Mouse (Mus musculus): ENCODE data around the gene Fam19a2.
A peak's percentile ranks its signal among the peaks of the same experiment; 100 is the strongest.

Fam19a2 gene

DNA sequence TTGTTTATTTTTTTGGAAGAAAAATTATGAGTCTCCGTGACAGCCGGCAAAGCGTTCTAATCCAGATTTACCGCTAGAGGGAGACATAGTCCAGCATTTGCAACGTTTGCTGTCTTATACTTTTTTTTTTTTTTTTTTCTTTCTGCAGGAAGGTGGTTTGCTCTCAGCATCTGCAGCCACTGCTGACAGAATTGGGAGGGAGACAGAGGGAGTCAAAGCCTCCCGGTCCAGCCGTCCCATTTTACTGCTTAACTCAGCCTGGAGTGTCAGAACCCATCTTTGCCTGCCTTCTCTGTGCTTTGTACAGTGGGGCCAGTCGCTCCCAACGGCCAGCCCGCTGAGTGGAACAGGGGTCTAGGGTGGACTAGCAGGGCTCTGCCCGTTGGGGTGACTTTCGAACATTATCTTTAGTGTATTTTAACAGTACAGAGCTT lies at the start of gene Fam19a2:
Fam19a2 (plus strand) TSS at position 121 of the 434 bp plus-strand sequence.
- peak; percentile 75 for DNase-seq (ENCODE audit: low read depth)

DNA sequence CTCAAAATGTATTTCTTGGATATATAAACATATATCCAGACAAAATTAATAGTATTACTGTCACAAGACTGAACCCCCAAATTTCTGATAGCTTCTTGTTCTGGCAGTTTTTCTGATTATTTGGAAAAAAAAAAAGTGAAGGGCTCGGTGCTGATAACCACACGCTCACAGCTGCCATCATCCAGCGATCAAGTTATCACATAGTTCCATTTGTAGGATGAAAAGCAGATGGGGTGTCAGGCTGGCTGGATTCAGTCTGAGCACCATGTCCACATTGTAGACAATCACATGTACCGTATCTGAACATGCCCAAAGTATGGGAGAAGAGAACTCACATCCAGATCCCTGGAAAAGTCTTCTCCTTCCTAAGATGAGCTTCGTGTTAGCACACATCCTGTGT lies 41.0 kb upstream of the Fam19a2 start:
- no peak for DNase-seq (ENCODE audit: low read depth)

DNA sequence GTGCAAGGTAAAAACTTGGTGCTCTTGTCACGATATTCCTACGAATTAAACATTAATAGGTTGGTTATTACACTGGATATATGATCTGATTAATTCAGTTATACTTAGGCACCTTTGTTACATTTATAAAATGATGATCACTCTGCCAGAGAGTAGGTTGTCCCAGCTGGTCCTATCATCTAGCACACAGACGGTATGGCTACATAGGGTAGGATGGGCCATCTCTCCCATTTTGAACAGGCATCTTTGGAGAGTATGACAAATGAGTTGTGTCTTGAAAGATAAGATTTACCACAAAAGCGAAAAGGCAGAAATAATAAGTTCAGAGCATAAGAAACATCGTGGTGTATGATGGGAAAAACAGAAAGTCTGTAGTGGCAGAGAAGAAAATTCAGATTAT lies 34.4 kb upstream of the Fam19a2 start:
- DNase-seq (ENCODE audit: low read depth) = no peak

DNA sequence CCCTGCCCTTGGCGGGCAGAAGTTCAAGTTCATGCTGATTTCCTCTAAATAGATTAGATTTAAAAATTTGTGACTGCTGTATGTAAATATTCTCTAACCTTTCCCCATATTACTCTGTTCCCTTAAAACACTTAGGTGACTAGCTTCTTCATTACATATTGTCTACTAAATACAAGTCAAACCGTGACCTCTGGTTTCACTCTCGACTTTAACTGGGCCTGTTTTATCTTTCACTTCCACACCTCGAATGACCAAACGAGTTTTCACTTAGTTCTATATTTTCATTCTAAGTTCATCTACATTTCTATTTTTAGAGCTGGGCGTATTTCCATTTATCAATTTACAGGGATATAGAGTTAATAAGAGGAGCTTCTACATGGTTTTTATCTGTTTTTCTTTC lies 15.7 kb upstream of the Fam19a2 start:
- no peak for DNase-seq (ENCODE audit: low read depth)

DNA sequence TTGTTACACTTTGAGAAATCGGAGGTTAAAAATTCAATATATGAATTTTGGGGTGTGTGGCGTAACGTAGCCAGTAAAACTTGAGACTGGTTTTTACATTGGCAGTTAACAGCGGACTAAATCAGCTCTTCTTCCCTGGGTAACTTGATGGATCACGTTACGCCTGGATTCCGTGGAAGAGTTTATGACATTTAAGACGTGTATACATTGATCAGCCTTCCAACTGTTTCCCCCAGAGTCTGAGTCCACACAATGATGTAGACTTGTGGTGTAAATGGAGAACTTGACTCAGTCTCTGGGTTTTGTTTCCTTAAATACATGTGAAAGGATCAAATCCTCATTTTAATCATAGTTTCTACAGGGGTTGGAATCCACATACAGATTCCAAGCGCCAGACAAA lies 11.9 kb upstream of the Fam19a2 start:
- no peak for DNase-seq (ENCODE audit: low read depth)

DNA sequence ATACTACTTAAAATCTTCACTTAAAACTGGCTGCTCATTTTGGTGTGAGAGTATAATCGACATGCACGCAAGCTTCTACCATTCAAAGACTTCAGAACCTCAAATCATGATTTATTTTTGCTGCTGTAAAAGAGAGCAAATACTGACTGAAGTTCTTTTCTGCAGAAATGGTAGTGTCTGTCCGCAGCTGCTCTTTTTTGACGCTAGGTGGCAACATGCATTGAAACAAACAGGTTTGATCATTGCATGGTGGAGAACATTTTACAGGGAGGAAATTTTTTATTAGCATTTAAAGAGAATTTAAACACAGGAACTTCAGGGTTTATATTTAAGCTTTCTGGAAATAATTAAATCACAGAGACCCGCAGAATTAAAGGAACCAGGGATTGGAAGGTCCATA lies 9.5 kb upstream of the Fam19a2 start:
- DNase-seq (ENCODE audit: low read depth) = peak; percentile 10

DNA sequence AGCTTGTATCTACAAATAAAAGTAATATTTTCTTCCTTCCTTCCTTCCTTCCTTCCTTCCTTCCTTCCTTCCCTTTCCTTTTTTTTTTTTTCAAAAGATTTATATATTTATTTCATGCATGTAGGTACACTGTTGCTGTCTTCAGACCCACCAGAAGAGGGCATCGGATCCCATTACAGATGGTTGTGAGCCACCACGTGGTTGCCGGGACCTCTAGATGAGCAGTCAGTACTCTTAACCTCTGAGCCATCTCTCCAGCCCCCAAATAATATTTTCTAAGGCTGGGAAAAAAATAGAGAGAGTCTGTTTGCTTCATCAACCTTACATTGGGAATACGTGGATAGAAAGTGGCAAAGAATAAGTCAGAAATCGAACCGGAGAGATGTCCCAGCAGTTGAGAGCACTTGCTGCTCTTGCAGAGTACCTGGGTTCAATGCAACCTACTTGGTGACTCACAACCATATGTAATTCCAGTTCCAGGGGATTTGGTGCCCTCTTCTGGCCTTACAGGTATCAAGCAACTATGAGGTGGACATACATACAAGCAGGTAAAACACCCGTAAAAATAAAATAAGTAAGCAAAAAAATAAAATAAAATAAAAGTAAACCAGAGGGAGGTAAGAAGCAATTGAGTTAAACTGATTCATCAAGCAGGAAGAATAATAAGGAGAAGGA lies 8.0 kb upstream of the Fam19a2 start:
- peak; percentile 17 for DNase-seq (ENCODE audit: low read depth)

DNA sequence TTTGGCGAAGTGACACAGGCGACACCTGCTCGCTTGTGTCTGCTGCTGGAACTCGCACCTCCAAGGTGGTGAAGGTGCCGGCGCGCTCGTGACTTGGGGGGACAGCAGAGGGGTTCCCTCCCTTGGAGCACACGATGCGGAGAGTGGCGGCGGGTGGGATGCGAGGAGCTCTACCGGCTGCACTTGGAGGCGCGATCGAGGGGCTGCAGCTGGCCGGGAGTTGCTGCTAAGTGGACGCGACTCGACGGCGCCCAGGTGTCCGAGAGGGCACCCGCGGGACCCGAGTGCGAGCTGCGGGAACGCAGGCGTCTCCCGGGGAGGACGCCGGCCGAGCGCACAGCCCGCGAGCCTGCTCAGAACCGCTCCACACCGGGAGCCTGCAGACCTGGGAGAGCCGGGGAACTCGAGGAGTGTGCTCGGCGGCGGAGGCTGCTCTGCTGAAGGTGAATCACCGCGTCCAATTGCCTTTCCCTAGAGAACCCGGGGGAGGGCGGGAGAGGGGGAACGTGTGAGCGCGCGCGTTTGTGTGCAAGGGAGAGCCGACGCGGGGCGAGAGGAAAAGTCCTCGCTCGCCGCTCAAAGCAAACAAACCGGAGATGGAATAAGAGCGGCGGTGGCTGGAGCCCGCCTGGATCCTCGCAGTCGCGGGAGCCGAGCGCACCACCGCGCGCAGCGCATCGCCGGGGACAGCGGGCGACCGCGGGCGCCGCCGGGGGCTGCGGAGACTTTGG lies 830 bp downstream of the Fam19a2 start:
- DNase-seq (ENCODE audit: low read depth) = peak; percentile 1

DNA sequence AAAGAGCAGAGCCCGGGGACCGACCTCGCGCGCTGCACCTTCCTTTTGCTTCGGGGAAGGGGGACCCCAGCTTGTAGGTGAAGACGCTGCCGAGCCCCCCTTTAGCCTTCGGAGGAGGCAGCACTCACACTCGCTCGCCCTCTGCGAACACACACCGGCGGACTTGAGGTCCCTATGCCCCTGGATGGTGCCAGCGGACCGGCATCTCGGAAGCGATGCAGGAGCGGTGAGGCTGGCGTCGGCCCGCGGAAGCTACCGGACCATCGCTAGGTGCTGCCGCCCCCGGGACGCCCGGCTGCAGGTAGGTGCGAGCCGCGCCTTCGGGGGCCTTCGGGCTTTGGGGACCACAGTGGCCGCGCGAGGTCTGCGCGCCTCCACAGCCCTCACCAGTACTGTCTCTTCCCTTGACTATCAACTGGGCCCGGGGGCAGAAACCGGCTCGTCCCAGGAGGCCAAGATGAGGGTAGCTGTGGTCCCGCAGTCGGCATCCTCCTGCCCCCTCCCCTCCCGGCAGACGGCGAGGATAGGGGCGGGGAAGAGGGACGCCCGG lies 1.5 kb downstream of the Fam19a2 start:
- DNase-seq (ENCODE audit: low read depth) = no peak

DNA sequence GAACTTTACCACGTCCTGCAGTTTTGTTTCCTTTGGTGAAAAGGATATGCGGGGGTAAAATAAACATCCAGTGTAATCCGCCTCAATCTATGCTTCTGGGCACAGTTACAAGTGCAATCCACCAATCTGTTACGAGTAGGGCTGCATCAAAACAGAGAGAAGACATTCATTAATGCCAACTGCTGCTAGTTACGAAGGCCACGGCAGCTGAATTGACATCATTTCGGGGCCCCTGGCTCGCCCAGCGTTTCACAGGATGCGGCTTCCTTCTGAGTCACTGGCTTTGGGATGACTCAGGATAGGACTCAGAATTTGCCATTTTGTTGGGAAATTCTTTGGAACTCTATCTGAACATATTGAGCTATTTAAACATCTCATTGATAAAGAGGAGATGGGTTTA lies 4.8 kb downstream of the Fam19a2 start:
- DNase-seq (ENCODE audit: low read depth) = no peak

DNA sequence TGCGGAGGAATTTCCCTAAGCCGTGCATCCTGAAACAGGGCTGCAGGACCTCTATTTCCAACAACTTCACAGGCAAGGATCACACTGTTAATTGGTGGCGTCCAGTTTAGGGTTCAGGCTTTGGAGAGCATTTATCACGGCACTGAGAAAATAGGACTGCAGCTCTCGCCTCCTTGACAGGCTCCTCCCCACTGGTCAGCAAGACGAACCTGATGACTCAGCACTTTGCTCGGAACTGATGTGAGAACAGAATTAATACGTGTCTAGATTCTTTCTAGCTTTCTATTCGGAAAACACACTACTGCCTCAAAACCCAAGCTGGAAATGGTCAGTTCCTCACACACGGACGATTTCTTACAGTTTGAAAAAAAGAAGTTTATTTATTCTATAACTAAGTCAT lies 10.8 kb downstream of the Fam19a2 start:
- DNase-seq (ENCODE audit: low read depth) = no peak

DNA sequence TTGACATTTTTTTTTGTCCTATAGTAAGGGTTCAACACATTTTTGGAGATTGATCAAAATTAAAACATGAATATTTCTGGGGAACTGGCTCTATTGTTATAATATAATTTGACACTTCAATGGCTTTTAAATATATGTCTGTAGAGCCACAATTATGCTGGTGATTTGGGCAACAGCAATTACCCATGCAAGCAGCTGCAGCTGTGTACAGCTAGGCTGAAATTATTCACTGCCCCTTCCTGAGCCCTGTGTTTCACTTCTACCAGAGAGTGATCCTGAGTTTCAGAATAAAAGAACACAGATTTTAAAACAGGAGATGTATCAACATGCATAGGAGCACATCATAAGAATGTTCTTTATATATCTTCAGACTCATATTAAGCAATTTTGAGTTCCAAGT lies 43.5 kb downstream of the Fam19a2 start:
- DNase-seq (ENCODE audit: low read depth) = no peak

DNA sequence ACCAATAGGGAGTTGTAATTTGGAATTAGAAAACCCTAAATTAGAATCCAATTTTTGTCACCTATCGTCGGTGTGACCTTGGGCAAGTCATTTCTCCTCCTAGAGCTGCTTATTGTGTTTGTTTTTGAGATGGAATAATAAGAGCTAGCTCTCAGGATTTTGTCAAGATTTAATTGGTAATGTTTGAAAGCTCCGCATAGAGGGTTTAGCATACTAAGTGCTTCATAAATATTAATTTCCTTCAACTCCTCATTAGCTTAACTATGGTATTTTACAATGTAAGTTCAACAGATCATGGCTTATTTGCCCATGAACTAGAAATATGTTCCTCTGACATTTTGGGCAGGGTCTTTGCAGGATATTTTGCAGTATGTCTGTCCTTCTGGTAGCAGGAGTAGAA lies 62.5 kb downstream of the Fam19a2 start:
- no peak for DNase-seq (ENCODE audit: low read depth)

DNA sequence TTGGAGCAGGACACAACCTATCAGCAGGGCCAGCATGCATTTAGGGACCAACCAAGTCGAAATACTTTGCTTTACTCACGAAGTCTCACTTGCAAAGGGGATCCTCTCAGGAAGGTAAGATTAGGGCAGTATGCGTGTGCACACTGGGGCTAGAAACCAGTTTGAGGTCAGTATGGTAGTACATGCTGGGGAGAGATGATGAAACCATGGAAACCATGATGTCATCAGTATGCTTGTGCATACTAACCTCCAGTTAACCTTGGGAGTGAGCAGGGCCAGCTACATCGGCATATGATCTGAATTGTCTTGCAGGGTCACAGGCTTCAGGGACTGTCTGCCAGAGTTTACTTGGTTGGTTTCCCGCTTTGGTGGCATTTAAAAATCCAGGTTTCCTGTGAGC lies 77.5 kb downstream of the Fam19a2 start:
- DNase-seq (ENCODE audit: low read depth) = no peak

DNA sequence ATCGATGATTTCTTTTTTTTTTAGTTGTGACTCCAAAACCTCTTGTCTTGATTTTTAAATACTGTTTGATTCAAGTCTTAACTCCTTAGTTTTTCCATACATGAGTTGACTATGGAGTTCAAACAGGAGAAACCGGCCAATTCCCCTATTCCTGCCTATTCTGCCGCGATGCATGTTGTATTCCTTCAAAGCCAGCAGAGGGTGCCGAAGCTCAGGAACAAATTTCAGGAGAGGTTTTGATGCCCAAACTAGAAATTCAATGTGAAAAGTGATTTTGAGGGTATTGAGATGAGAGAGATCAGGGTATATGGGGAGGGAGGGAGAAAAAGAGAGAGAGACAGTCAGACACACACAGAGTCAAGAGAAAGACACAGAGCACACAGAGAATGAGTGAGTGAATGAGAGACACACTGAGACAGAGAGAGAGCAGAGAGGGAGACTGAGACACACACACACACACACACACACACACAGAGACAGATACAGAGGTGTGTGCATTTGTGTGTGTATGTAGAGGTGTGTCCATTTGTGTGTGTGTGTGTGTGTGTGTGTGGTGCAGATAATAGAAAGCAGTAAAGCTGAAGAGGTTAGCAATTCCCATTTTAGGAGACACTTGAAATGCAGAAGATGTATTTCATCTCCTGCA lies 78.9 kb downstream of the Fam19a2 start:
- no peak for DNase-seq (ENCODE audit: low read depth)

DNA sequence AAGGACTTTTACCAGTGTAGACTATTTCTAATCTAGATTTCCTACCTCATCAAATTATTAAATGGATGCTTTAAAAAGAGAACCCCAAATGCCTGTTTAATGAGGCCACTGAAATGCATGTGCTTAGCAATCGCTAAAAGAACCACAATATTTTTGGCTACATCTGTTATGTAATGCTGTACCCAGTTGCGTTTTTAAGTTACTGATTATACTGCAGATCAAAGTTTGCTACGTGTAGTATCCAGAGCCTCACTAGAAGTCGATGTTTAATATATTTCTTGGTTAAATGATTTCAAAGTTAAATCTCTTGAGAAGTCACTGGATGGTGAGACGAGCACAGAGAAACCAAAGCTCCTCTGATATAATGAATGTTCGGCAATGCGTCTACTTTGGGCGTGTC lies 82.5 kb downstream of the Fam19a2 start:
- no peak for DNase-seq (ENCODE audit: low read depth)

DNA sequence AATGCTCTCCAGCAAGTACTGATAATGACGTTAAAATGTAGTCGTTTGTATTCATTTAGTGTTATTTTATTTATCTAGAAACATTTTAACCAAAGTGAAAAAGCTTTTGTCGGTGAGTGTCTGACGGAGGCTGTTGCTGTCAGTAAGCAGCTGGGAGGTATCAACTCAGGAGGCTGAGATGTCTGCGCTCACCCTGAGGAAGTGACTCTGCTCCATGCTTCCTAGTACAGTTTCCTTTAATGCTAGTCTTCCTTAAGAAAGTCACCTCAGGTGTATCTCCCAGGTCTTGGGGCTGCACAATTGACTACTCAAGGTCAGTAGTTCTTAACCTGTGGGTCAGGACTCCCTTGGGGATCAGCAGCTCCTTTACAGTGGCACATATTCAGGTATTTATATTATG lies 89.9 kb downstream of the Fam19a2 start:
- no peak for DNase-seq (ENCODE audit: low read depth)

DNA sequence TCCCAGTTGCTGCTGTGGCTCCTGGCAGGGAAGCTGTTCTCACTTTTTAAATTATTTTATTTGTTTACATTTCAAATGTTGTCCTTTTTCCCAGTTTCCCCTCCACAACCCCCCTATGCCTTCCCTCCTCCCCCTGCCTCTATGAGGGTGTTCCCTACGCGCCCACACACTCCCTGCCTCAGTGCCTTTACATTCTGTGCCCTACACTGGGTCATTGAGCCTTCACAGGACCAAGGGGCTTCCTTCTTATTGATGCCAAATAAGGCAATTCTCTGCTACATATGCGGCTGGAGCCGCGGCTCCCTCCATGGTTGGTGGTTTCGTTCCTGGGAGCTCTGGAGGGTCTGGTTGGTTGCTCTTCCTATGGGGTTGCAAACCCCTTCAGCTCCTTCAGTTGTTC lies 93.2 kb downstream of the Fam19a2 start:
- DNase-seq (ENCODE audit: low read depth) = no peak

DNA sequence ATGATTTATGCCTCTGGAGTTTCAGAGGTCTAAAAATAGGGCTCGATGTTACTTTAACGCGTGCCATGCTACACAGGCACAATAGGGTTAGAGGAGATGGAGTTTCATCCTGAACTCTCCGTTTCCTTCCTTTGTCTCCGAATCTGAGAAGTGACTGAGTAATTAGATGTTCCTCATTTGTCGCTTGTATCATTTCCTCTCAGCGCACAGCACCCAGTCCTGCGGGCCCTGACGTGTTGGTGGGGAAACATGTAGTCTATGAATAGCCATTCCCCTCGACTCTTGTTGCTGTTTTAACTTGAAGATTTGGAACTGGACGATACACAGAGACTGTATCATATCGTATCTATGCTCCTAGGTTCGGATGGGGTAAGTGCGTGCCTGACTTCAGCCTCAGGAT lies 96.7 kb downstream of the Fam19a2 start:
- no peak for DNase-seq (ENCODE audit: low read depth)

DNA sequence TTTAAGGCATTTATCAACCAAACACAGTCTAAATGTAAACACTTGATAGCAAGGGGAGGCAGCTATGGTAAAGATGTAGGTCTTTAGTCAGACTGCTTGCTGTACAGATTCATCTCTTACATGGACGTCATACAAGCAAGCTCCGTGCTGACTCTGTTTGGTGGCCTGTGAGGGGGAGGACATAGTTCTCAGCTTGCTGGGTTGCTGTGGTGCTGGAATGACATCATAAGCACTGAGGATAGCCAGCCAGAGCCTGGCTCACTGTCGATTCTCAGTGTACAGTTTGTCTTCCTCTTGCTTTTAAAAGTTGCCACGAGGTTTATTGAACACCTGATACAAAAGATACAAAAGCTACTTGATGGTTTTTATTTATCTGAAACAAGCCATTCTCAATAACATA lies 100.8 kb downstream of the Fam19a2 start:
- no peak for DNase-seq (ENCODE audit: low read depth)

DNA sequence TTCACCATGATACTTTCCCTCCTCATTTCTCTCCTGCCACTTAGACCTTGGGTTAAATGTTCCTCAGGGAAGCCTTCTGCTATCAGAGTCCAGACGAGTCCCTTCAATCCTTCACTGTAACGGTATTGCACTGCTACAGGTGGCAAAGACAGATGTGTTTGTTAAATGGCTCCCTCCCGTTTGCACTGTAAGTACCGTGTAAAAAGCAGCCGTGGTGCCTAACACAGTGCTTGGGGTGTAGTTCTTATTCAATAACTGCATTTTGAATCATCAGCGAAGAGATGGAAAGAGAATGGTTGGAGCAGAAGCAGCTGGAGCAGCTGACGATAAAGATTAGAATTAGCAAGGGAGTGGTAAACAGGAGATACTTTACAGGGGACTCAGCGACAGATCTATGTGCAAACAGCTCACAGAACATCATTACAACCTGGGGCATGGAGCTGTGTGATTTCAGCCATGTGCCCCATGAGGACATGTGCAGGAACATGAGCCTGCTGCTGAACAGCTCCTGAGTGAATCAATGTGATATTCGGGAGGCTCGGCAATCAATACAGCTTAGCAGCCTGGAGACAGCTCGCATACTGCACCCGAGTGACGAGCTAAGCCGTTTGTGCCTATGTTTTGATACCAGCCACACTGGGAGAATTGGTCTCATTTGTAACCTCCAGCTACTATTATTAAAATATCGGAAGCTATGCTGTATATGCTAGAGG lies 103.5 kb downstream of the Fam19a2 start:
- no peak for DNase-seq (ENCODE audit: low read depth)

DNA sequence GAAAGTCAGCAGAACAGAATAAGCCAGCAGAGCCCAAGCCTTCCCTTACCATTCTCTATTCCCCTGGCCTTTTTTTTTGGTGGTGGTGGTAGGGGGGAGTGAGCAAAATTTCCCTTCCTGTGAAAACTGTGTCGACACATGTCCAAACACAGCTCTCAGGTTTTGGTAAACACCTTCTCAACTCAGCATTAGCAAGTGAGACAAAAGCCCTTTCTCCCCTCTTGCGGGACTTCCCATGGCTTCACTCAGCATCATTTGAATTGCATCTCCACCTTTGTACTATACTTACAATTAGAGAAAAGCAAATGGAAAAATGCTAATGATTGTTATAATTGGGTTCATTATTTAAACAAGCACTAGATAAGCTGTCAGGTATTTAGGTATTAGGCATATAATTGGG lies 119.5 kb downstream of the Fam19a2 start:
- DNase-seq (ENCODE audit: low read depth) = no peak

Data from induced T-regulatory cell, adult 2 months (primary cell).